Mouse (Mus musculus) naive thymus-derived CD4-positive, alpha-beta T cell, adult 2 months (primary cell): ENCODE results near the gene Slc37a4.
"Not testable (repeated sequence)": the region's sequence is repeated elsewhere in the genome, so short reads cannot be mapped to it uniquely, and the experiment has no call there.

Experiments used
- DNase-seq: peaks from one replicate; pipeline ENCODE4 v3.0.0-alpha.2; 2011; ENCODE audit warnings: low read depth

Gene Slc37a4

GRCm38 (mm10) chr9:44398551-44398950, 1.9 kb downstream of the Slc37a4 start:
- no peak for DNase-seq

GRCm38 (mm10) chr9:44399114-44399794, 2.6 kb downstream of the Slc37a4 start:
- DNase-seq: no peak

- DNase-seq: no peak
These were observed 3.1 kb downstream of the Slc37a4 start for GRCm38 (mm10) chr9:44399795-44400114.

GRCm38 (mm10) chr9:44401081-44401480, 4.4 kb downstream of the Slc37a4 start:
- no peak for DNase-seq

GRCm38 (mm10) chr9:44405011-44405410, 8.4 kb downstream of the Slc37a4 start:
- DNase-seq: no peak

- DNase-seq: peak; percentile 96
These were observed 10.5 kb downstream of the Slc37a4 start, which contains the start of the genes Rps25 and Trappc4 for GRCm38 (mm10) chr9:44406906-44407751. Gene Rps25 (plus strand): TSS chr9:44407139. Gene Trappc4 (minus strand): TSS chr9:44407600.

- no peak for DNase-seq
These were observed 11.1 kb downstream of the Slc37a4 start for GRCm38 (mm10) chr9:44407752-44408097.

- DNase-seq: not testable (repeated sequence)
These were observed 12.0 kb downstream of the Slc37a4 start for GRCm38 (mm10) chr9:44408693-44409092.

- no peak for DNase-seq
These were observed 14.1 kb downstream of the Slc37a4 start for GRCm38 (mm10) chr9:44410647-44411336.

- no peak for DNase-seq
These were observed 15.0 kb downstream of the Slc37a4 start for GRCm38 (mm10) chr9:44411601-44412130.

- no peak for DNase-seq
These were observed 15.7 kb downstream of the Slc37a4 start for GRCm38 (mm10) chr9:44412306-44412705.

GRCm38 (mm10) chr9:44412781-44413180, 16.1 kb downstream of the Slc37a4 start:
- DNase-seq: no peak

- DNase-seq: no peak
These were observed 20.7 kb downstream of the Slc37a4 start for GRCm38 (mm10) chr9:44417156-44417891.

GRCm38 (mm10) chr9:44417892-44418363, 21.3 kb downstream of the Slc37a4 start:
- DNase-seq: peak; percentile 94

- DNase-seq: no peak
These were observed 22.1 kb downstream of the Slc37a4 start, which contains the start of gene Ccdc84 for GRCm38 (mm10) chr9:44418519-44419385. Gene Ccdc84 (minus strand): TSS chr9:44418569.

- DNase-seq: not testable (repeated sequence)
These were observed 23.1 kb downstream of the Slc37a4 start for GRCm38 (mm10) chr9:44419730-44420129.

GRCm38 (mm10) chr9:44420280-44420898, 23.7 kb downstream of the Slc37a4 start:
- no peak for DNase-seq

GRCm38 (mm10) chr9:44423576-44423975, 26.9 kb downstream of the Slc37a4 start:
- DNase-seq: no peak

- no peak for DNase-seq
These were observed 36.0 kb downstream of the Slc37a4 start for GRCm38 (mm10) chr9:44432577-44433185.

- DNase-seq: no peak
These were observed 39.1 kb downstream of the Slc37a4 start for GRCm38 (mm10) chr9:44435747-44436146.
